Mouse (Mus musculus): ENCODE results near the gene Il1r1. TPM values are rescaled to one million over a fixed set of nuclear protein-coding genes. Genes with fewer than 3 reads are reported as not detected.

Gene Il1r1
- polyA plus RNA-seq, 1 experiment from 2014 or later, result 1.7 TPM

DNA sequence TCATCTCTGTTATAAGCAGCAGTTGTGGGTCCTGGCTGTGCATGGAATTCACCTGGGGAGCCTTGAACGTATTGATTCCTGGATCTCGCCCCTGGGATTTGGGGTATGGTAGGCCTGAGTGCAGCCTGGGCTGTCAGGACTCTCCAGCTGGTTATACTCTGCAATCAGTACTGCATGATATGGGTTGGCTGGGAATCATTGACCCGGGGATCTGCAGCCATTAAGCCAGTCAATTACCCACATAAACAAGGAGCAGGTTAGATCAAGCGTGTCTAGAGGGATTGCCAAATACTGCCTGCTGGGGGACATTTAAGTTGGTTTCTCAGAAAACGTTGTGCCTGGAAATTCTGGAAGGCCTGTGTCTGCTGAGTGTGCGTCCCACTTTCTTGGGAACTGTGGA lies 11.8 kb downstream of the Il1r1 start:
- WGBS, result 68% methylated on average over 6 of the region's 6 CpGs
- H3K4me3 ChIP-seq (ENCODE audit: low read depth, low read length), result no peak overlapping the region
- DNase-seq (ENCODE audit: low spot score) (no peak), ATAC-seq (ENCODE audit: low FRiP score) (no peak)
- H3K9me3 ChIP-seq (ENCODE audit: control insufficient read depth, low read length), result no peaks in the 10 kb centered on the region
- H3K27me3 ChIP-seq (ENCODE audit: control insufficient read depth, insufficient read depth, low read length), result no peaks in the 10 kb centered on the region
- H3K36me3 ChIP-seq (ENCODE audit: control insufficient read depth, insufficient read depth, low read length), result no peaks in the 10 kb centered on the region
- no peak overlapping the region for H3K27ac ChIP-seq (ENCODE audit: low read depth, low read length)
- no peaks in the 10 kb centered on the region for H3K4me1 ChIP-seq (replicated peaks; ENCODE audit: control insufficient read depth, insufficient read depth, low read length)
- H3K4me2 ChIP-seq (replicated peaks; ENCODE audit: low read depth, low read length), result no peak overlapping the region
- H3K9ac ChIP-seq (ENCODE audit: low read depth, low read length), result no peak overlapping the region

- no peaks in the 10 kb centered on the region for H3K36me3 ChIP-seq (ENCODE audit: control insufficient read depth, insufficient read depth, low read length)
- DNase-seq (ENCODE audit: low spot score), result no peak
- H3K4me2 ChIP-seq (replicated peaks; ENCODE audit: low read depth, low read length), result no peak overlapping the region
- H3K9ac ChIP-seq (ENCODE audit: low read depth, low read length), result no peak overlapping the region
- 70% methylated on average over 6 of the region's 6 CpGs for WGBS
- H3K4me3 ChIP-seq (ENCODE audit: low read depth, low read length), result no peak overlapping the region
- H3K4me1 ChIP-seq (replicated peaks; ENCODE audit: control insufficient read depth, insufficient read depth, low read length), result no peaks in the 10 kb centered on the region
- no peaks in the 10 kb centered on the region for H3K9me3 ChIP-seq (ENCODE audit: control insufficient read depth, low read length)
- no peak for ATAC-seq (ENCODE audit: low FRiP score)
- no peak overlapping the region for H3K27ac ChIP-seq (ENCODE audit: low read depth, low read length)
- no peaks in the 10 kb centered on the region for H3K27me3 ChIP-seq (ENCODE audit: control insufficient read depth, insufficient read depth, low read length)
Measured at GRCm38 (mm10) chr1:40237094-40237493, 12.2 kb downstream of the Il1r1 start.

GRCm38 (mm10) chr1:40240353-40241092 lies 15.6 kb downstream of the Il1r1 start:
- DNase-seq (ENCODE audit: low spot score), result no peak
- 90% methylated on average over 9 of the region's 9 CpGs for WGBS

GRCm38 (mm10) chr1:40242717-40243116 lies 17.8 kb downstream of the Il1r1 start:
- Histone ChIP-seq H3K9ac (ENCODE audit: low read depth, low read length) (no peak overlapping the region), H3K36me3 (ENCODE audit: control insufficient read depth, insufficient read depth, low read length) (no peaks in the 10 kb centered on the region), H3K4me1 (replicated peaks; ENCODE audit: control insufficient read depth, insufficient read depth, low read length) (no peaks in the 10 kb centered on the region), H3K9me3 (ENCODE audit: control insufficient read depth, low read length) (no peaks in the 10 kb centered on the region), H3K27me3 (ENCODE audit: control insufficient read depth, insufficient read depth, low read length) (no peaks in the 10 kb centered on the region), H3K4me3 (ENCODE audit: low read depth, low read length) (no peak overlapping the region), H3K4me2 (replicated peaks; ENCODE audit: low read depth, low read length) (no peak overlapping the region), H3K27ac (ENCODE audit: low read depth, low read length) (no peak overlapping the region)
- no peak for DNase-seq (ENCODE audit: low spot score)
- ATAC-seq (ENCODE audit: low FRiP score), result no peak
- WGBS, result 95% methylated on average over 1 of the region's 1 CpGs

More at GRCm38 (mm10) chr1:40240353-40241092, 15.6 kb downstream of the Il1r1 start:
- H3K9me3 ChIP-seq (ENCODE audit: control insufficient read depth, low read length), result no peaks in the 10 kb centered on the region
- H3K4me2 ChIP-seq (replicated peaks; ENCODE audit: low read depth, low read length), result no peak overlapping the region
- H3K36me3 ChIP-seq (ENCODE audit: control insufficient read depth, insufficient read depth, low read length), result no peaks in the 10 kb centered on the region
- no peaks in the 10 kb centered on the region for H3K4me1 ChIP-seq (replicated peaks; ENCODE audit: control insufficient read depth, insufficient read depth, low read length)
- no peak overlapping the region for H3K4me3 ChIP-seq (ENCODE audit: low read depth, low read length)
- no peak overlapping the region for H3K9ac ChIP-seq (ENCODE audit: low read depth, low read length)
- H3K27me3 ChIP-seq (ENCODE audit: control insufficient read depth, insufficient read depth, low read length), result no peaks in the 10 kb centered on the region
- H3K27ac ChIP-seq (ENCODE audit: low read depth, low read length), result no peak overlapping the region
- no peak for ATAC-seq (ENCODE audit: low FRiP score)

- ATAC-seq (ENCODE audit: low FRiP score) (no peak), DNase-seq (ENCODE audit: low spot score) (no peak)
- Histone ChIP-seq H3K27ac (ENCODE audit: low read depth, low read length) (no peak overlapping the region), H3K9ac (ENCODE audit: low read depth, low read length) (no peak overlapping the region), H3K4me1 (replicated peaks; ENCODE audit: control insufficient read depth, insufficient read depth, low read length) (no peaks in the 10 kb centered on the region), H3K4me3 (ENCODE audit: low read depth, low read length) (no peak overlapping the region), H3K4me2 (replicated peaks; ENCODE audit: low read depth, low read length) (no peak overlapping the region), H3K9me3 (ENCODE audit: control insufficient read depth, low read length) (no peaks in the 10 kb centered on the region), H3K27me3 (ENCODE audit: control insufficient read depth, insufficient read depth, low read length) (no peaks in the 10 kb centered on the region), H3K36me3 (ENCODE audit: control insufficient read depth, insufficient read depth, low read length) (no peaks in the 10 kb centered on the region)
- 95% methylated on average over 3 of the region's 3 CpGs for WGBS
Measured at GRCm38 (mm10) chr1:40243561-40243998, 18.7 kb downstream of the Il1r1 start.

DNA sequence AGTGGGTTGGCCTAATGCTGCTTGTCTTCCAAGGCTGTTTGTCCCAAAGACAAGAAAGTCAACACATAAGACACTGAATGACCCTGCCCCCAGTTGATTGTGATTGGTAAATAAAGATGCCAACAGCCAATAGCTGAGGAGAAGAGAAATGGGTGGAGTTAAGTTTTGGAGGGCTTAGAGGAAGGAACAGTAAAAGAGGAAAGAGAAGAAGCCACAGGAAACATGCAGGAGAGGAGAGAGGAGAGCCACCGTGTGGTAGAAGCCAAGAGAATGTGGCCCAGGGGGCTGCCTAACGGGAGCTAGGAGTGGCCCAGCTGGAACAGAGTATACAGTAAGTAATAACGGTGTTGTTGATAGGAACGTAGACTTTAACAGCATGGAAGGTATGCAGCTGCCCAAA lies 25.5 kb downstream of the Il1r1 start:
- Histone ChIP-seq H3K9ac (ENCODE audit: low read depth, low read length) (no peak overlapping the region), H3K4me2 (replicated peaks; ENCODE audit: low read depth, low read length) (no peak overlapping the region), H3K36me3 (ENCODE audit: control insufficient read depth, insufficient read depth, low read length) (no peaks in the 10 kb centered on the region), H3K4me1 (replicated peaks; ENCODE audit: control insufficient read depth, insufficient read depth, low read length) (no peaks in the 10 kb centered on the region), H3K27ac (ENCODE audit: low read depth, low read length) (no peak overlapping the region), H3K4me3 (ENCODE audit: low read depth, low read length) (no peak overlapping the region), H3K9me3 (ENCODE audit: control insufficient read depth, low read length) (no peaks in the 10 kb centered on the region), H3K27me3 (ENCODE audit: control insufficient read depth, insufficient read depth, low read length) (no peaks in the 10 kb centered on the region)
- 61% methylated on average over 4 of the region's 4 CpGs for WGBS
- ATAC-seq (ENCODE audit: low FRiP score) (no peak), DNase-seq (ENCODE audit: low spot score) (no peak)

DNA sequence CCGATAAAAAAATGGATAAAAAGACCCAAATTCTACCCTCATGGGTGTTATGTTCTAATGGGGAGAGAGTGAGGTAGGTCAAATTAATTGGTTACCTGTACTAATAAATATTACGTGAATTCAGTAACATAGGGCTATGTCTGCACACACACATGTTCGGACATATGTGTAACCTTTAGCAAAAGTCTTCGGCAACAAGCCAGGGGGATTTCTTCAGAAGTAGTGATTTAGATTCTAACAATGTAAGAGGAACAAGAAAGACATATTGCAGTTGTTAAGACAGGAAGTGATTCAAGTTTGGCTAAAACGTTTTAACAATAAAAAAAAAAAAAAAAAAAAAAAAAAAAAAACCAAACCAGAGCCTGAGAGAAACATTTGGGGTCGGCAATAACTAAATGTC lies 27.6 kb downstream of the Il1r1 start:
- Histone ChIP-seq H3K27ac (ENCODE audit: low read depth, low read length) (no peak overlapping the region), H3K4me2 (replicated peaks; ENCODE audit: low read depth, low read length) (no peak overlapping the region), H3K9me3 (ENCODE audit: control insufficient read depth, low read length) (no peaks in the 10 kb centered on the region), H3K27me3 (ENCODE audit: control insufficient read depth, insufficient read depth, low read length) (no peaks in the 10 kb centered on the region), H3K4me3 (ENCODE audit: low read depth, low read length) (no peak overlapping the region), H3K36me3 (ENCODE audit: control insufficient read depth, insufficient read depth, low read length) (no peaks in the 10 kb centered on the region), H3K4me1 (replicated peaks; ENCODE audit: control insufficient read depth, insufficient read depth, low read length) (no peaks in the 10 kb centered on the region), H3K9ac (ENCODE audit: low read depth, low read length) (no peak overlapping the region)
- 87% methylated on average over 6 of the region's 6 CpGs for WGBS
- DNase-seq (ENCODE audit: low spot score) (no peak), ATAC-seq (ENCODE audit: low FRiP score) (no peak)

- DNase-seq (ENCODE audit: low spot score), result no peak
- no peak for ATAC-seq (ENCODE audit: low FRiP score)
- 80% methylated on average over 5 of the region's 5 CpGs for WGBS
- Histone ChIP-seq H3K4me2 (replicated peaks; ENCODE audit: low read depth, low read length) (no peak overlapping the region), H3K27ac (ENCODE audit: low read depth, low read length) (no peak overlapping the region), H3K9ac (ENCODE audit: low read depth, low read length) (no peak overlapping the region), H3K9me3 (ENCODE audit: control insufficient read depth, low read length) (no peaks in the 10 kb centered on the region), H3K4me1 (replicated peaks; ENCODE audit: control insufficient read depth, insufficient read depth, low read length) (no peaks in the 10 kb centered on the region), H3K27me3 (ENCODE audit: control insufficient read depth, insufficient read depth, low read length) (no peaks in the 10 kb centered on the region), H3K36me3 (ENCODE audit: control insufficient read depth, insufficient read depth, low read length) (no peaks in the 10 kb centered on the region), H3K4me3 (ENCODE audit: low read depth, low read length) (no peak overlapping the region)
Measured at GRCm38 (mm10) chr1:40253940-40254339, 29.1 kb downstream of the Il1r1 start.

DNA sequence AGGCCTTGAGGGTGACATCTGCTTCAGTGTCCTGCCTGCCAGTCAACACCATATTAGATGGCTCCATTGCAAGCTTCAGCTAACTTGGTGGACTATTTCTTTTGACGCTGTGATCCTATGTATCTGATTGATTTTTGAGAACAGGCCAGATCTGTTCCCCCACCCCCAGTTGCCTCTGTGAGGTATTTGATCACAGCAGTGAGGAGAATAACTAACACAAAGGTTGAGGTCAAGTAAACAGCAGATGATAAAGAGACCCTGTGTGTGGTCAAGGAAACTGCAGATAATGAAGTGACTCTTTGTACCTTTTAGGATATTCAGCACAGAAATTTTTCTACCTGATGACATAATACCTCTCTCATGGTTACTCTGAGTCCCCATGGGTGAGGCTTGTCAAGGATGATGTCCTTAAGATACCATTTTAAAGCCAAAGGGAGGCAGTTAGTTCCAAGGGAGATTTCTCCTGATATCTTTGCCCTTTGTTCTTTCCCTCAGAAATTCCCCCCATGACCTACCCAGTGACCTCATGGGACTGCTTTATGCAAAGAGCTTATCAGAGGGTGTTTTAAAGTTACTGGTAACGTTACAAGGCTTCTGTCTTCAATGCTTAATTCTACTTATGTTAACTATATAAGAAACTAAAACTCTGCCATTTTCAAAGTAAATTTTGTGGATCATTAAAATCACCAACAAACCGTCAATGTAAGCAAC lies 29.6 kb downstream of the Il1r1 start:
- Histone ChIP-seq H3K4me1 (replicated peaks; ENCODE audit: control insufficient read depth, insufficient read depth, low read length) (no peaks in the 10 kb centered on the region), H3K9ac (ENCODE audit: low read depth, low read length) (no peak overlapping the region), H3K27me3 (ENCODE audit: control insufficient read depth, insufficient read depth, low read length) (no peaks in the 10 kb centered on the region), H3K27ac (ENCODE audit: low read depth, low read length) (no peak overlapping the region), H3K4me3 (ENCODE audit: low read depth, low read length) (no peak overlapping the region), H3K4me2 (replicated peaks; ENCODE audit: low read depth, low read length) (no peak overlapping the region), H3K36me3 (ENCODE audit: control insufficient read depth, insufficient read depth, low read length) (no peaks in the 10 kb centered on the region), H3K9me3 (ENCODE audit: control insufficient read depth, low read length) (no peaks in the 10 kb centered on the region)
- 66% methylated on average over 3 of the region's 3 CpGs for WGBS
- DNase-seq (ENCODE audit: low spot score) (no peak), ATAC-seq (ENCODE audit: low FRiP score) (no peak)
